Mouse (Mus musculus) liver, embryonic 15.5 days (tissue): ENCODE data around the gene Xkrx. TPM values are rescaled to one million over a fixed set of nuclear protein-coding genes. Genes with fewer than 3 reads are reported as not detected.

Experiments used
- ATAC-seq: fragments of 200-750 bp; cut with Nextera tagmentation; 2 replicates; pipeline ENCODE4 v1.8.0; 2017; ENCODE audit warnings: moderate number of reproducible peaks, mild to moderate bottlenecking, moderate library complexity; ENCODE audit not compliant: insufficient read depth
- H3K27ac ChIP-seq: fragments of 300-500 bp; sonication (generic); replicated peaks from 2 replicates; pipeline ENCODE4 v1.5.1; 2015; ENCODE audit warnings: mild to moderate bottlenecking, inconsistent platforms
- H3K27me3 ChIP-seq: fragments of 300-500 bp; sonication (generic); 2 replicates; pipeline ENCODE4 v1.6.1; 2015; ENCODE audit warnings: mild to moderate bottlenecking, inconsistent platforms
- H3K36me3 ChIP-seq: fragments of 300-500 bp; sonication (generic); replicated peaks from 2 replicates; pipeline ENCODE4 v1.6.1; 2015; ENCODE audit warnings: moderate library complexity, mild to moderate bottlenecking, inconsistent platforms
- H3K4me1 ChIP-seq: fragments of 300-500 bp; sonication (generic); replicated peaks from 2 replicates; pipeline ENCODE4 v1.6.1; 2015; ENCODE audit warnings: inconsistent platforms
- H3K4me2 ChIP-seq: fragments of 300-500 bp; sonication (generic); 2 replicates; pipeline ENCODE4 v1.6.1; 2015; ENCODE audit warnings: moderate library complexity, mild to moderate bottlenecking, inconsistent platforms
- H3K4me3 ChIP-seq: fragments of 300-500 bp; sonication (generic); replicated peaks from 2 replicates; pipeline ENCODE4 v1.5.1; 2015; ENCODE audit warnings: mild to moderate bottlenecking, inconsistent platforms
- H3K9ac ChIP-seq: fragments of 300-500 bp; sonication (generic); 2 replicates; pipeline ENCODE4 v1.6.1; 2015; ENCODE audit warnings: moderate library complexity, mild to moderate bottlenecking, inconsistent platforms
- H3K9me3 ChIP-seq: fragments of 300-500 bp; sonication (generic); replicated peaks from 2 replicates; pipeline ENCODE4 v1.6.1; 2016; ENCODE audit warnings: inconsistent platforms
- WGBS: fragments of 180-500 bp; shearing (Covaris S2); methylation state at CpG from one replicate; pipeline ENCODE4 v1.1.7; 2015; ENCODE audit warnings: mixed read lengths; ENCODE audit not compliant: insufficient replicate concordance; 5-methylcytosine and 5-hydroxymethylcytosine counted together
- polyA plus RNA-seq: library from polyadenylated mRNA; unstranded; fragments of >200 nt; fragmentation: Nextera tagmentation; extraction: Ambion mirVana; gene quantifications from 2 replicates; pipeline ENCODE4 v1.2.1, GENCODE M21; 2015

Xkrx gene
- polyA plus RNA-seq, 1 experiment from 2014 or later: not detected

- Histone ChIP-seq H3K4me2 (no peak overlapping the region), H3K4me1 (no peaks in the 10 kb centered on the region), H3K4me3 (no peak overlapping the region), H3K36me3 (no peaks in the 10 kb centered on the region), H3K27me3 (no peaks in the 10 kb centered on the region), H3K9me3 (no peaks in the 10 kb centered on the region), H3K9ac (no peak overlapping the region), H3K27ac (no peak overlapping the region)
- no peak for ATAC-seq
- WGBS: 64% methylated on average over 6 of the region's 6 CpGs
These were observed 21.9 kb downstream of the Xkrx start for GRCm38 (mm10) chrX:134140024-134140423.

- Histone ChIP-seq H3K36me3 (no peaks in the 10 kb centered on the region), H3K9me3 (no peaks in the 10 kb centered on the region), H3K4me1 (no peaks in the 10 kb centered on the region), H3K4me3 (no peak overlapping the region), H3K27me3 (no peaks in the 10 kb centered on the region), H3K9ac (no peak overlapping the region), H3K4me2 (no peak overlapping the region), H3K27ac (no peak overlapping the region)
- 31% methylated on average over 3 of the region's 3 CpGs for WGBS
- no peak for ATAC-seq
These were observed 28.1 kb downstream of the Xkrx start for GRCm38 (mm10) chrX:134133821-134134220.

GRCm38 (mm10) chrX:134132295-134132694 lies 29.6 kb downstream of the Xkrx start:
- H3K4me2 ChIP-seq: no peak overlapping the region
- no peaks in the 10 kb centered on the region for H3K36me3 ChIP-seq
- no peak overlapping the region for H3K27ac ChIP-seq
- no peak for ATAC-seq
- no peak overlapping the region for H3K4me3 ChIP-seq
- peaks cover 3% of the 10 kb centered on the region; the same call in 1 of the 2 replicates for H3K27me3 ChIP-seq
- 26% methylated on average over 5 of the region's 5 CpGs for WGBS
- no peaks in the 10 kb centered on the region for H3K4me1 ChIP-seq
- H3K9me3 ChIP-seq: no peaks in the 10 kb centered on the region
- H3K9ac ChIP-seq: no peak overlapping the region

GRCm38 (mm10) chrX:134128549-134128948 lies 33.3 kb downstream of the Xkrx start:
- no peak for ATAC-seq
- no peak overlapping the region for H3K27ac ChIP-seq
- peaks cover 3% of the 10 kb centered on the region; the same call in 1 of the 2 replicates for H3K27me3 ChIP-seq
- H3K4me3 ChIP-seq: no peak overlapping the region
- no peaks in the 10 kb centered on the region for H3K9me3 ChIP-seq
- H3K36me3 ChIP-seq: no peaks in the 10 kb centered on the region
- H3K4me2 ChIP-seq: no peak overlapping the region
- H3K4me1 ChIP-seq: no peaks in the 10 kb centered on the region
- WGBS: 52% methylated on average over 3 of the region's 3 CpGs
- no peak overlapping the region for H3K9ac ChIP-seq

- WGBS: 26% methylated on average over 3 of the region's 3 CpGs
- H3K27me3 ChIP-seq: no peaks in the 10 kb centered on the region
- H3K27ac ChIP-seq: no peak overlapping the region
- no peak overlapping the region for H3K4me2 ChIP-seq
- no peak for ATAC-seq
- H3K36me3 ChIP-seq: no peaks in the 10 kb centered on the region
- H3K4me1 ChIP-seq: no peaks in the 10 kb centered on the region
- H3K9ac ChIP-seq: no peak overlapping the region
- H3K4me3 ChIP-seq: no peak overlapping the region
- no peaks in the 10 kb centered on the region for H3K9me3 ChIP-seq
These were observed 45.5 kb downstream of the Xkrx start for GRCm38 (mm10) chrX:134116417-134116816.

- WGBS: 35% methylated on average over 3 of the region's 3 CpGs
- H3K27ac ChIP-seq: no peak overlapping the region
- H3K4me2 ChIP-seq: no peak overlapping the region
- ATAC-seq: no peak
- no peaks in the 10 kb centered on the region for H3K4me1 ChIP-seq
- H3K4me3 ChIP-seq: no peak overlapping the region
- no peaks in the 10 kb centered on the region for H3K9me3 ChIP-seq
- no peak overlapping the region for H3K9ac ChIP-seq
- no peaks in the 10 kb centered on the region; the same call in 1 of the 2 replicates for H3K27me3 ChIP-seq
- no peaks in the 10 kb centered on the region for H3K36me3 ChIP-seq
These were observed 50.1 kb downstream of the Xkrx start for GRCm38 (mm10) chrX:134111767-134112166.

GRCm38 (mm10) chrX:134102641-134103040 lies 59.2 kb downstream of the Xkrx start:
- no peaks in the 10 kb centered on the region for H3K36me3 ChIP-seq
- no peak overlapping the region for H3K4me3 ChIP-seq
- no peak for ATAC-seq
- H3K4me1 ChIP-seq: no peaks in the 10 kb centered on the region
- H3K27ac ChIP-seq: no peak overlapping the region
- no peak overlapping the region for H3K9ac ChIP-seq
- H3K27me3 ChIP-seq: no peaks in the 10 kb centered on the region
- no peak overlapping the region for H3K4me2 ChIP-seq
- WGBS: 46% methylated on average over 2 of the region's 2 CpGs
- no peaks in the 10 kb centered on the region for H3K9me3 ChIP-seq

Other genes with a start within 250 kb of the Xkrx start
- 0.97 and 1.1 TPM in 2 replicates for gene Sytl4, start 180.3 kb downstream of the Xkrx start, polyA plus RNA-seq
- gene Cstf2, start 102.9 kb downstream of the Xkrx start, polyA plus RNA-seq: 18.8 and 19.8 TPM in 2 replicates
- gene Arl13a, start 25.4 kb upstream of the Xkrx start, polyA plus RNA-seq: not detected in 2 replicates
- not detected in 2 replicates for gene Nox1, start 59.9 kb upstream of the Xkrx start, polyA plus RNA-seq
- gene Trmt2b, start 114.9 kb upstream of the Xkrx start, polyA plus RNA-seq: 8.2 and 8.9 TPM in 2 replicates
- 0.62 and 0.85 TPM in 2 replicates for gene Tmem35a, start 133.1 kb upstream of the Xkrx start, polyA plus RNA-seq
- gene Cenpi, start 146.0 kb upstream of the Xkrx start, polyA plus RNA-seq: 17.9 and 23.8 TPM in 2 replicates
- 0.09 and 0.15 TPM in 2 replicates for gene Drp2, start 242.5 kb upstream of the Xkrx start, polyA plus RNA-seq